Mouse (Mus musculus): ENCODE measurements at regions not wholly inside any gene's neighbourhood (a gene's known extent, or its start where the extent isn't known, plus 50 kb on each side); places are given as distances from the start of the nearest gene placed in this dataset.

DNA sequence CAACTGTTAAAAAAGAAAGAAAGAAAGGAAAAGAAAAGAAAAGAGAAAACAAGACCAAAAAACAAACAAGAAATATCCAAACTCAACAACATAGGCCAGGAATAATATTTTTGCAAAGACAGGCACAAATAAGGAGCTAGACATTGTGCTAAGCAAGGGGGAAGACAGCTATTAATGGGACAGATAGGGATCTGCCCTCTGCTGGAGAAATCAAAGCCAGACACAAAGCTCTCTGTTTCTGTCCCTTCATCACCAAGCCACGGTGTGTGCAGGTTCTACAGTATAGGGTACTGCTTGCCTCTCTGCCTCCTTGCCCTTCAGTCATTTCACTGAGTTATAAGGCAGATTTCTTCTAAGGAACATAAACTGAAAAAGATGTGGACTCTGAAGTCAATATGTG lies 57.8 kb upstream of the Chchd3 start:
- no peak for DNase-seq (ENCODE audit: low spot score)

DNA sequence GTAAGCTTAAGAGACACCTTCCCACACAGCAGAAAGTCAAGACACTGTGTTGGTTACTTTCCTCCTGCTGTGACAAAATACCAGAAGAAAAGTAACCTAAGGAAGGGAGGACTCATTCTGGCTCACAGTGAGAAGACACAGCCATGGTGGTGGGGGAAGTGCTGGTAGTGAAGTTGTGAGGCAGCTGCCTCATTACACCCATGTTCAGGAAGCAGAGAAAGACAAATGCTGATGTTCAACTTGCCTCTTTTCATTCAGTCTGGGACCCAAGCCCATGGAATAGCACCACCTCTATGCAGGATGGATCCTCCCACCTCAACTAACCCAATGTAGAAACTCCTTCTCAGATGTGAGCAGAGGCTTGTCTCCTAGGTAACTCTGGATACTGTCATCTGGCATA lies 60.5 kb upstream of the Chchd3 start:
- DNase-seq (ENCODE audit: low spot score) = no peak

DNA sequence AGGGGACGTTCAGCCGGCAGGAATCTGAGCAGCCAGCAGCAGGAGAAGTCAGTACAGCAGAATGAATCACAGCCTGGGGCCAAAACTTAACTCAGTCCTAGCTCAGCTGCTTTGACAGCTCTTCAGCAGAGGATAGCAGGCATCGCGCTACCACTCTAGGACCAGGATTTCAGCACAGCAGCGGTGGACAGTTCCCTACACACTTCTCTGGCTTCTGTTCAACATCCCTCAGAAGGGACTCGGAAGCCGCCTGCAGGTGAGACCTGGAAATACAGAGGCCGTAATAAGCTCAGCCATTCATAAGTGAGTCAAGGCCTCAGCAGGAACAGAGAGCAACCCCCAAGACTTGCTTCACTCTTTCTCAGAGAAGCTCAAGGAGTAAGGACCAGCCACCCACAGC lies 66.5 kb upstream of the Chchd3 start:
- DNase-seq (ENCODE audit: low spot score) = peak; percentile 10

DNA sequence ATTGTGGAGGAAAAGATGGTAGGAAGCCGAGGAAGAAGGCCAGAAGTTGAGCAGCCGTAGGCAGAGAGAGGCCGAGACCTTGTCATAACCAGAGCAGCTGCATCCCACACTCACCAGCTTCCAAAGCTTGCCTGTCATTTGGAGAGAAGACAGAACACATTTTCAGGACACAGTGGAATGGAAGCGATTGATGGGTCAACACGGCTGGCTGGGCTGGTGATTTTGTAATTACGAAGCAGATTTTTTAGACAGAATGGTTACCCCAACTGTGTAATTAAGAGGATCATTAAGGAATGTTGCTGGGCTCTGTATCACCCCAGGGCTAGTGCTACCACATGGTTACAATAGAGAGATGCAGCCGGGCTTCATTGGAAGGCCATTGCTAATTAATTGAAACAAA lies 76.8 kb upstream of the Chchd3 start:
- DNase-seq (ENCODE audit: low spot score) = no peak

DNA sequence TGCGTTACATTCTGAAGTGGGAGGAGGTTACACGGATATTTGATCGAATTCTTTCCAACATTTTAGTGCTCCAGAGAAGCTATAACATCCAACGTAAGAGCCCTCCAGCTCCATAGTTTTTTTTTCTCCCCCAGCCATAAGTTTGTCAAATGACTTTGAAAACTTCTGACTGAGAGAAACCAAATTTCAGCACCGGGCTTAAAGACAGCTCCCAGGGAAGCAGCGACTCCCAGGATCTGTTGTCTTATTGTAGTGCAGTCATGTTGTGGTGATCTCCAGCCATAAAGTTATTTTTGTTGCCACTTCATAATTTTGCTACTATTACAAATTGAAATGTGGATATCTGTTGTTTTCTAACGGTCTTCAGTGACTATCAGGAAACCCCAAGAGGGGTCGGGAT lies 77.8 kb upstream of the Chchd3 start:
- DNase-seq (ENCODE audit: low spot score) = no peak

DNA sequence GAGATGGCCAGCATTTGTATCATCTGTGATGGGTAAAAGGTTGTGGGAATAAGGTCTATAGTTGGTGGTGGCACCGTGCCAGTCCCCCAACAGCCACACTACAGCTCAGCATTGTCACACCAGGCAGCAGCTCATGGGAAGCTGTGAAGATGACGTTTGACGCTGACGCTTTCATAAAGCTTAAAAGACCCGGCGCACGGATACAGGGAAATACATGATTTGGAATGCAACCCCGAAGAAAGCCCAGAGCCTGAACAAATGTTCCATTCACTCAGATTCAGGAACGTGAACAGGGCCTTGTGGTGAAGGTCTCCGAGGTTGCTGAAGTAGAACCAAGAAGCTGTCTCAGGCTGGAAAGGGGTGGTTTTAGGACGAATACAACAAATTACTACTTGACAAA lies 82.4 kb upstream of the Exoc4 start:
- DNase-seq (ENCODE audit: low spot score) = no peak

DNA sequence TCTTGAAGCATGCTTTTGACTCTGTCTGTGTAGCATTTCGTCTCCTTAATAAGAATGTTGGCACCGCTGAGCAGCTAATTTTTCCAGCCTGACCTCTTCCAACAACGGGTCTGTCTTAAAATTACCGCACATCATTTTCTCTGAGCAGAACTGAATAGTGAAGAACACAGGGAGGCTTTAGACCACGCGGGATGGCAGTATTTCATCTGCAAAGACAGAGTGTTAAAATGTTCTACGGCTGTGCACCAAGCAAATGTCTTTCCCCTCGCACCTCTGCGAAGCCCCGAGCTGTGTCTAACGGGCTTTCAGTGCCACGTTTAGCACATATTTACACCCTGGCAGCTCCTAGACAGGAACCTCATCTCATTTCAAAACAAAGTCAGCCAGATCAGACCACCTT lies 75.3 kb upstream of the Exoc4 start:
- no peak for DNase-seq (ENCODE audit: low spot score)

DNA sequence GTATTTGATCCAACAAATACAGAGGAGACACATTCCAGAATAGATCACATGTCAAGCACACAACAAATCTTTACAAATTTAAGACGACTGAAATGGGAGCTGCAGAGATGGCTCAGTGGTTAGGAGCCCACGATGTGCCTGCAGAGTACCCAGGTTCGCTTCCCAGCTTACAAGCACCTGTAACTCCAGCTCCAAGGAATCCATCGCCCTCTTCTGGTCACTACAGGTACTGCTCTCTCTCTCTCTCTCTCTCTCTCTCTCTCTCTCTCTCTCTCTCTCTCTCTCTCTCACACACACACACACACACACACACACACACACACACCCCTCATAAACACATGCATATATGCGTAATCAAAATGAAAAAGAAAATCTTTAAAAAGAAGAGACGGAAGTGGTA lies 74.3 kb upstream of the Exoc4 start:
- DNase-seq (ENCODE audit: low spot score) = peak; percentile 6

DNA sequence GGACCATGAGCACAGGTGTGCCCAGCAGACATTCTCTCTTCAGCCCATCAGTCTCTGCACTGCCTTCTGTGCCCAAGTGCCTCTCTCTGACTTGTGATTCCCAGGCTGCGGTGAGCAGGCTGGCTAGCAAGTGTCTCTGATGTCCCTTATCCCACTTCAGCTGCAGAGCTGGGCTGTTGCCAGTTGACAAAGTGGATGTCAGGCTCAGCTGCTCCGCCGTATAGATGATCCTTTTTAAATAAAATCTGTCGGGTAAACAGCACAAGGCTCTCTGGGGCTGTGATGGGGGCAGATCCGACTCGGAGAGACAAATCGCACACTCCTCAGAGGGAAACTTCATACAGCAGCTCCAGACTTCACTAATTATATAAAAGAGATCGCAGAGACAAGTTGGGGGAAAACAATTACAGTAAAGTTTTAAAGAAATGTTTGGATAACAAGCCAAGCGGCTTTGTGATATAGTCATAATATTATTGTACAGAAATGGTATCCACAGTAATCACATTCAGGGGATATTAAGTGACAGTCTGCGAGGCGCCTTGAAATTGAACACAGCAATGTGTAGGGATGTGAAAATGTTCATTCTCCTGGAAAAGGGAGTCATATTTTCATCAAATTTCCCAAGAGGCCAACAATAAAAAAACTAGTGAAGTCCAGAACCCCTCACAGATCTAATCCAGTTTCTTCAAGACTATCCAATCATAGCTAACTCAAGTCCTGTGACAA lies 59.2 kb upstream of the Exoc4 start:
- no peak for DNase-seq (ENCODE audit: low spot score)

DNA sequence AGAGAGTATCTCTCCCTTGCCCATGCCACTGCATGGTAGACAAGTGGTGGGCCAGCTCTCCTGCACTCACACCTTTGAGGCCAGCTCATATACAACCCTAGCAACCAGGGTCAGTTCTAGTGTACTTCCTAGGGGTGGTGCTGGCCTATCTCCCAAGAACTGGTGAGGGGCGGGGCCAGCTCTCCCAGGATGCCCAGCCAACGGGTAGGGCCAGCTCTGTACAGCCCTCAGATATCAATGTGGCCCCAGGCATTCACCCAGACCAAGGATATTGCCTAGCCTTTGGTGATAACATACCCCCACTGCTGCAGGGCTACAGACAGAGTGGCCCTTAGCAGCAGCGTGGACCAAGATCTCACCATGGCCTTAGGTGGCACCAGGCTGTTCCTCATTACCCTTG lies 55.1 kb upstream of the Exoc4 start:
- DNase-seq (ENCODE audit: low spot score) = no peak

All from T-cell, adult 2 months (primary cell).